Mouse (Mus musculus): Measurements from ENCODE around the gene Grasp.

GRCm38 (mm10) chr15:101175613-101176283, 48.2 kb upstream of the Grasp start:
- TF ChIP-seq POLR2A (IDR thresholded peaks at IDR 0.05; ENCODE audit: extremely low read depth, insufficient read depth, low read length), result no peak
- no peak for TF ChIP-seq CTCF (IDR thresholded peaks at IDR 0.05; ENCODE audit: low read depth, low read length)

Data from liver, adult 2 months (tissue).